Mouse (Mus musculus) sigmoid colon, adult 10 weeks (tissue): ENCODE results near the gene Ms4a12. TPM values are rescaled to one million over a fixed set of nuclear protein-coding genes. Genes with fewer than 3 reads are reported as not detected.

Experiments used
- polyA plus RNA-seq: library from polyadenylated mRNA; stranded (reverse); fragments of 350-450 nt; fragmentation: Illumina TruSeq; extraction: RNeasy Lipid Tissue Mini Kit (QIAGEN cat#74804); gene quantifications from one replicate; pipeline ENCODE4 v1.2.3, GENCODE M21; 2014; ENCODE audit warnings: low read depth, low replicate concordance

Ms4a12 gene
- 57.5 TPM for polyA plus RNA-seq

GRCm38 (mm10) chr19:11232348-11232747 is at the start of gene Ms4a12:
Ms4a12 (minus strand) TSS chr19:11232448.

GRCm38 (mm10) chr19:11266052-11266845 is 34.0 kb upstream of the Ms4a12 start, which contains the start of gene Ms4a1:
Ms4a1 (minus strand) TSS chr19:11266241.

GRCm38 (mm10) chr19:11196546-11196945 is 35.7 kb downstream of the Ms4a12 start, which contains the start of gene Ms4a13:
Ms4a13 (minus strand) TSS chr19:11196737.

GRCm38 (mm10) chr19:11165172-11165571 is 67.1 kb downstream of the Ms4a12 start, which contains the start of gene 1700025F22Rik:
1700025F22Rik (minus strand) TSS chr19:11165320.

Other genes starting within 250 kb of the Ms4a12 start
- gene Ms4a15, start 239.2 kb downstream of the Ms4a12 start, polyA plus RNA-seq: not detected
- 0.32 TPM for gene Ms4a18, start 214.4 kb downstream of the Ms4a12 start, polyA plus RNA-seq
- 842 TPM for gene Ms4a8a, start 151.3 kb downstream of the Ms4a12 start, polyA plus RNA-seq
- not detected for gene 1700017D01Rik, start 101.6 kb downstream of the Ms4a12 start, polyA plus RNA-seq
- not detected for gene 1700025F22Rik, start 67.1 kb downstream of the Ms4a12 start, polyA plus RNA-seq
- gene Ms4a13, start 35.7 kb downstream of the Ms4a12 start, polyA plus RNA-seq: not detected
- gene Ms4a1, start 33.8 kb upstream of the Ms4a12 start, polyA plus RNA-seq: 47.6 TPM
- gene Ms4a5, start 51.4 kb upstream of the Ms4a12 start, polyA plus RNA-seq: 0.63 TPM
- gene Ms4a14, start 82.0 kb upstream of the Ms4a12 start, polyA plus RNA-seq: 6.3 TPM
- gene Ms4a7, start 103.7 kb upstream of the Ms4a12 start, polyA plus RNA-seq: 24.3 TPM
- 13.7 TPM for gene Ms4a4a, start 143.1 kb upstream of the Ms4a12 start, polyA plus RNA-seq
- gene Ms4a4c, start 172.3 kb upstream of the Ms4a12 start, polyA plus RNA-seq: 11.6 TPM
- 19.9 TPM for gene Ms4a4b, start 211.1 kb upstream of the Ms4a12 start, polyA plus RNA-seq
- gene Ms4a6c, start 236.9 kb upstream of the Ms4a12 start, polyA plus RNA-seq: 28.8 TPM